22 mouse cellular contexts compared by ENCODE assay signal in genomic region chr6:59414816-59415215, GRCm38 (mm10). TPM values are rescaled to one million over a fixed set of nuclear protein-coding genes. Genes with fewer than 3 reads are reported as not detected.
DNase-seq lines count a peak whose midpoint lies in the region; ATAC-seq and TF ChIP-seq lines count a peak whose summit lies in the region.
"Had no signal": no experiment of that assay in that cellular context is flagged by ENCODE, and none has a peak within 500 bp of the region (broad histone marks: within the 10 kb centered on the region; RNA-seq: fewer than 3 reads in every experiment).

No protein-coding gene starts in this region.

- 79% methylated on average over 6 of the region's 6 CpGs for WGBS in kidney, postnatal 0 days
- 59% methylated on average over 6 of the region's 6 CpGs for WGBS in liver, postnatal 0 days (ENCODE audit: insufficient replicate concordance)
- WGBS in hindbrain, embryonic 14.5 days = 90% methylated on average over 6 of the region's 6 CpGs

- H3K27ac ChIP-seq in kidney, postnatal 0 days = no peak overlapping the region
- H3K27ac ChIP-seq in liver, postnatal 0 days (ENCODE audit: low read depth) = peak overlapping the region; percentile 76
- H3K27ac ChIP-seq in hindbrain, embryonic 14.5 days = no peak overlapping the region
- H3K27ac ChIP-seq: embryonic facial prominence, embryonic 12.5 days; forebrain, embryonic 13.5 days; heart, embryonic 13.5 days; hindbrain, embryonic 13.5 days; limb, embryonic 15.5 days; neural tube, embryonic 15.5 days had no signal

- H3K9ac ChIP-seq in kidney, postnatal 0 days (ENCODE audit: low read depth, low read length) = no peak overlapping the region
- H3K9ac ChIP-seq in liver, postnatal 0 days (replicated peaks) = no peak overlapping the region
- H3K9ac ChIP-seq in hindbrain, embryonic 14.5 days = no peak overlapping the region
- H3K9ac ChIP-seq: embryonic facial prominence, embryonic 12.5 days; forebrain, embryonic 13.5 days; heart, embryonic 13.5 days; hindbrain, embryonic 13.5 days; limb, embryonic 15.5 days; neural tube, embryonic 15.5 days had no signal

- H3K4me3 ChIP-seq in kidney, postnatal 0 days (replicated peaks; ENCODE audit: low read depth, low read length) = no peak overlapping the region
- H3K4me3 ChIP-seq in liver, postnatal 0 days (ENCODE audit: low read depth, low read length) = no peak overlapping the region
- no peak overlapping the region for H3K4me3 ChIP-seq in hindbrain, embryonic 14.5 days (replicated peaks; ENCODE audit: low read length)
- H3K4me3 ChIP-seq: embryonic facial prominence, embryonic 12.5 days; erythroblast, embryonic 14.5 days; forebrain, embryonic 13.5 days; heart, embryonic 13.5 days; hindbrain, embryonic 13.5 days; limb, embryonic 15.5 days; megakaryocyte, embryonic 14.5 days; myocyte; neural tube, embryonic 15.5 days had no signal

- no peak; the same call in 1 of the 2 replicates for TF ChIP-seq EP300 in liver, postnatal 0 days (IDR thresholded peaks at IDR 0.05; ENCODE audit: low read depth)

- H3K9me3 ChIP-seq in kidney, postnatal 0 days (replicated peaks; ENCODE audit: low read length) = no peaks in the 10 kb centered on the region
- H3K9me3 ChIP-seq in liver, postnatal 0 days (ENCODE audit: low read length) = no peaks in the 10 kb centered on the region
- no peaks in the 10 kb centered on the region for H3K9me3 ChIP-seq in hindbrain, embryonic 14.5 days (ENCODE audit: control insufficient read depth, low read length)
- H3K9me3 ChIP-seq: embryonic facial prominence, embryonic 12.5 days; forebrain, embryonic 13.5 days; heart, embryonic 13.5 days; hindbrain, embryonic 13.5 days; limb, embryonic 15.5 days; megakaryocyte, embryonic 14.5 days; neural tube, embryonic 15.5 days had no signal

- no peaks in the 10 kb centered on the region for H3K27me3 ChIP-seq in kidney, postnatal 0 days (ENCODE audit: insufficient read depth, low read length)
- no peaks in the 10 kb centered on the region for H3K27me3 ChIP-seq in liver, postnatal 0 days (ENCODE audit: insufficient read depth, low read length)
- no peaks in the 10 kb centered on the region for H3K27me3 ChIP-seq in hindbrain, embryonic 14.5 days (ENCODE audit: control insufficient read depth, insufficient read depth, low read length)
- H3K27me3 ChIP-seq: embryonic facial prominence, embryonic 12.5 days; forebrain, embryonic 13.5 days; heart, embryonic 13.5 days; hindbrain, embryonic 13.5 days; limb, embryonic 15.5 days; megakaryocyte, embryonic 14.5 days; neural tube, embryonic 15.5 days had no signal

- peak; percentile 18 for DNase-seq in lung, postnatal 36 days
- no peak for DNase-seq in lung, postnatal 10 days
- DNase-seq in kidney, postnatal 0 days (ENCODE audit: low spot score) = peak; percentile 14
- DNase-seq in liver, postnatal 0 days = peak; percentile 60
- no peak for DNase-seq in adrenal gland, postnatal 4 days (ENCODE audit: low spot score in 2 of 2)
- no peak for DNase-seq in cerebellum, adult 8-10 months
- DNase-seq in hindbrain, embryonic 14.5 days (ENCODE audit: low spot score) = no peak
- DNase-seq: adrenal gland, adult 2 months; cerebellum, postnatal 10 days; midbrain, embryonic 14.5 days; right cerebral cortex, postnatal 14 days; thymus, postnatal 25 days had no signal

- no peak for TF ChIP-seq CTCF in kidney, postnatal 0 days (IDR thresholded peaks at IDR 0.05; ENCODE audit: low read depth)
- no peak for TF ChIP-seq CTCF in liver, postnatal 0 days (IDR thresholded peaks at IDR 0.05; ENCODE audit: low read depth)

- H3K4me2 ChIP-seq in kidney, postnatal 0 days (ENCODE audit: low read length) = no peak overlapping the region
- H3K4me2 ChIP-seq in liver, postnatal 0 days (ENCODE audit: low read depth, low read length) = no peak overlapping the region
- no peak overlapping the region for H3K4me2 ChIP-seq in hindbrain, embryonic 14.5 days (replicated peaks)
- H3K4me2 ChIP-seq: embryonic facial prominence, embryonic 12.5 days; forebrain, embryonic 13.5 days; heart, embryonic 13.5 days; hindbrain, embryonic 13.5 days; limb, embryonic 15.5 days; neural tube, embryonic 15.5 days had no signal

- no peaks in the 10 kb centered on the region for H3K4me1 ChIP-seq in kidney, postnatal 0 days (replicated peaks; ENCODE audit: insufficient read depth, low read length)
- peaks cover 8% of the 10 kb centered on the region; the same call in 1 of the 2 replicates for H3K4me1 ChIP-seq in liver, postnatal 0 days (ENCODE audit: insufficient read depth)
- no peaks in the 10 kb centered on the region for H3K4me1 ChIP-seq in hindbrain, embryonic 14.5 days (replicated peaks; ENCODE audit: control insufficient read depth, insufficient read depth, low read length)
- H3K4me1 ChIP-seq: hindbrain, embryonic 13.5 days; megakaryocyte, embryonic 14.5 days; neural tube, embryonic 15.5 days had no signal

- H3K36me3 ChIP-seq in kidney, postnatal 0 days (ENCODE audit: insufficient read depth, low read length) = no peaks in the 10 kb centered on the region
- H3K36me3 ChIP-seq in liver, postnatal 0 days (replicated peaks; ENCODE audit: insufficient read depth, low read length) = no peaks in the 10 kb centered on the region
- no peaks in the 10 kb centered on the region for H3K36me3 ChIP-seq in hindbrain, embryonic 14.5 days (replicated peaks; ENCODE audit: control insufficient read depth, insufficient read depth)
- H3K36me3 ChIP-seq: embryonic facial prominence, embryonic 12.5 days; heart, embryonic 13.5 days; hindbrain, embryonic 13.5 days; limb, embryonic 15.5 days; neural tube, embryonic 15.5 days had no signal

- ATAC-seq in kidney, postnatal 0 days (replicated peaks; ENCODE audit: low FRiP score, low read depth) = peak; percentile 86
- peak; percentile 98 for ATAC-seq in liver, postnatal 0 days
- no peak for ATAC-seq in hindbrain, embryonic 14.5 days (ENCODE audit: low FRiP score)
- ATAC-seq: forebrain, embryonic 13.5 days; lung, postnatal 0 days had no signal

RNA-seq across cellular contexts. Expression of gene Gprin3, which starts 11.3 kb away (rescaled TPM):
- 2.3 and 2.4 TPM in 2 replicates for polyA plus RNA-seq in kidney, postnatal 0 days (2015; fragmentation: Nextera tagmentation; extraction: Ambion mirVana)
- polyA plus RNA-seq in liver, postnatal 0 days (2015; fragmentation: Nextera tagmentation; extraction: Ambion mirVana) = 1.3 and 1.5 TPM in 2 replicates
- 1 to 10 TPM; 3.3 to 3.4 TPM for total RNA-seq in adrenal gland, postnatal 4 days (2021)
- 7.6 and 11.9 TPM in 2 replicates for polyA plus RNA-seq in hindbrain, embryonic 14.5 days (2014; fragmentation: Nextera tagmentation; extraction: Ambion mirVana)
- polyA plus RNA-seq: erythroblast, embryonic 14.5 days had no signal

Comparison
In these comparisons a context has a peak if more than half of its experiments do, and no peak if none do; other contexts are left out.
1. DNase-seq: peak in lung, postnatal 36 days (single experiment), kidney, postnatal 0 days (single experiment) and liver, postnatal 0 days (single experiment); none in lung, postnatal 10 days (single experiment), adrenal gland, postnatal 4 days (0 of 2), cerebellum, adult 8-10 months (single experiment) and hindbrain, embryonic 14.5 days (single experiment).